Mouse (Mus musculus) cerebral cortex, adult 2 months (tissue): Measurements from ENCODE around the gene Ccdc146.

Experiments used
- WGBS: fragments of 180-500 bp; shearing (Covaris S2); methylation state at CpG from one replicate; pipeline ENCODE4 v1.1.7; 2018; 5-methylcytosine and 5-hydroxymethylcytosine counted together

The Ccdc146 gene

DNA sequence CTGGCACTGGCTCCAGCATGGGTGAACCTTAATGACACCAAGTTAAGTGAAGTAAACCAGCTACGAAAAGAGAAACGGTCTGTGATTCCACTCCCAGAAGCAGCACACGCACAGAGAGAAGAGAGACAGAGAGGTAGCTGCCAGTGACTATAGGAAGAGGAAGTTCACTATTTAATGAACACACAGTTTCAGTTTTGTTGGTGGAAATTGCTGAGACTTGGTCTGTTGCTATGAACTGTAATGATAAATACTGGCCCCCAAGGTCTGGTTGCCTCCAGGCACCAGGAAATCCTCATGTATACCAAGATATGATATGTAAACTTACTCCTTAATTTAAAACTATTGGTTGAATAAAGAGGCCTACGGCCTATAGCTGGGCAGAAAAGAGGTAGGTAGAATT lies 38.0 kb downstream of the Ccdc146 start:
- 85% methylated on average over 4 of the region's 4 CpGs for WGBS

DNA sequence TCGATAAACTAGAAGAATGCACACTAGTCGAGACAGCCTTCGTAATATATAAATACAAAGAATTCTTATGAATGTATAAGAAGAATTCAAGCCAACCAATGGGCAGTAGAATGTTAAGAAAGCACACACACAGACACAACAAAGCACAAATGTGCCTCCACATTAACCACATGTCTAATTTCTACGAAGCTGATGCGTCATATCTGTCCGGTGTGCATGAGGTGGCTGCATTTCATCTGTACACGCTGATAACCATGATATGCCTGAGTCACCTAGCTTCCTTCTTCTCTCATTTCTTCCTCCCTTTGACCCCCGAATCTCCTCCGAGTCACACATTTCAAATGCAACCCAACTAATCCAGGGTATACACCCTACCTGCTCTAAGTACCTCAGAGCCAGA lies 39.5 kb downstream of the Ccdc146 start:
- 94% methylated on average over 9 of the region's 9 CpGs for WGBS

DNA sequence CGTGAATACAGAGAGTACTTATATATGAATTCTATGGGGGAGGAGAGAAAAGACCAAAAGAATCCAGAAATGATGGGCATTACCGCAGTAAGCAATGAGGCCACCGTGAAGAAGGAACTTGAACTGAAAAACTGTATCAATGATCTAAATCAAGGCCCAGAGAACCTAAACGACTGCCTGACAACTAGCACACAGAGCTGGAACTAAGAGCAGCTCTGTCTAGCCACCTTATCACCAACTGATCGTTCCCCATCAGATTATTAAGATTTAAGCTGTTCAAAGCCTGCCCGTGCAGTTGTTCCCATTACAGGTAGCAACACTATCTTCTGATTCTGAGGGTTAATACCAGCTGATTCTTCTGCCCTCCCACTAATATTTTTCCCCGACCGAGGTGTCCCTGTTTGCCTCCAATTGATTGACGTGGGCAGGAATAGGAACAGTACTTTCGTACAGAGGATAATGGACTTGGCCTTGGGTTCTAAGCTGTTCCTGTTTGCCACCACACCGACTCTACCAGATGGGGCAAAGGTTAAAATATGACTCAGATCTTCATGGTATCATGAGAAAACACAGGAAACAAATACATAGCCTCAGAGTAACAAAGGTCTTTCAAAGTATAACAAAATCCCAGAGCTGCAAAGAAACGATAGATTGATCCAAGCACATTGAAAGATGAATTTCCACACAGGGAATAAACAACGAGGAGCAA lies 40.1 kb downstream of the Ccdc146 start:
- WGBS = 81% methylated on average over 13 of the region's 13 CpGs

DNA sequence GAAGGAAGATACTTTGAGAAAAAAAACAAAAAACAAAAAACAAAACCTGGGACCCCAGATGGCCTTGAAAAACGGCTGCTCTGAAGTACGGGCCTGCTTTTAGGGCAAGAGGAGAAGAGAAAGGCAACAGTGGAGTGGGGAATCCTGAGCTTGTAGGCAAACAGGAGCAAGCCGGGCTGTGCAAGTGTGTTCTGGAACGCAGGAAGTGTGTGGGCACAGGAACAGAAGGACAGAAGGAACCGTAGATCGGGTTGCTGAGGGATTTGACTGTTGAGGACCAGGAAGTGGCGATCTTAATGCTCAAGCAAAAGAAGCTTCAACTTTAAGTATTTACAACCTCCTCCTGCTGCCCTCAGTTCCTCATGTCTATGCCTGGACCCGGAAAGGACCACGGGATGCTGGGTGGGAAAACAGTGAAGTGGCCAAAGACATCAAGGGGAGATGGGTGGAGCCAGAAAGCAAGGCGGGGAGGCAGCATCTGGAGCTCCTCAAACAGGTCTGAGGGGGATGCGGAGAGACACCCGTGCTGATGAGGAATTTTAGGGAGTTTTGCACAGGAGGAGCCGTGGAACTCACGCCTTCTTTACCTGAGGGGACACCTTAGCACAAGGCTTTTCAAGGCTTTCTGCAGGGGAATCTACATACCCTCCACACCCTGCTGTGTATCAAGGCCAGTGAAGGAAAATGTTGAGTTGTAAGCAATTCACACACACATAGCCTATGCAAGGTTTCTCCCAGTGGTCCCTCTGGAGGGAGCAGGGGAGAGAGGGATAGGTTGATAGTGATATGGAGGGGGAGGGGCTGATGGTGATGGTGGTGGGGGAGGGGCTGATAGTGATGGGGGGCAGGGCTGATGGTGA lies 40.9 kb downstream of the Ccdc146 start:
- WGBS = 48% methylated on average over 14 of the region's 14 CpGs

DNA sequence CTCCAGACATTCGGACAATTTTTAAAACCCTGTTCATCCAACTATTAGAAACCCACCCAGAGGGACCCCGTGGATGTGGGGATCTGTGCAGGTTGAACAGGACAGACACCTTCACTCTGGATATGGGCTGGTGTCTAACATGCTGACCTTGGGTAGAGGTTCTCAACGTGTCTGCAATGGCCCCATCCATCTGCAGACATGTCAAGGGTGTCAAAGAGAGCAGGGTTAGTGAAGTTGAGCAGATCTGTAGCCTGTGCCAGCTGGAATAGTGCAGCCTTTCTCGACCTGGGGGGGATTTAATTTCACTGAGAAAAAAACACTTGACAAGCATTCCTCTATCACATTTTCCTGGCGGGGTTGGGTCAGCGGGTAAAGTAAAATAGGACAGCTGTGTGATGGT lies 41.8 kb downstream of the Ccdc146 start:
- WGBS = 79% methylated on average over 6 of the region's 6 CpGs

DNA sequence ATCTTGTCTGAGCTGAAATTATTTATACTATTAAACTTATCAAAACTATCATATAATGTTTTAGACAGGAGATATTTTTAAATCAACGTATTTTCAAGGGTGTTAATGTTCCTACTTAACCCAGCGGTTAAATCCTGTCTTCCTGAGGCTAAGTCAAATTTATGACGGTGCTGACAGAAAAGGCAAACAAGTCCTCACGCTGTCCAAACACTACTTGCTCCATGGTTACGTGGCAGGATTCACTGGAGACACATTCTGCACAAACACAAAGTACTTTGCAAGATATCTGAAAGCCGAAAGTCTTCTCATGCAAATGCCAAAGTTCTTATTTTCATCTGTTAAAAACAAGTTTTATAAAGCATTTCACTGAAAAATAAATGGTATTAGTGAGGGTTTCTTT lies 42.5 kb downstream of the Ccdc146 start:
- WGBS = 78% methylated on average over 6 of the region's 6 CpGs

DNA sequence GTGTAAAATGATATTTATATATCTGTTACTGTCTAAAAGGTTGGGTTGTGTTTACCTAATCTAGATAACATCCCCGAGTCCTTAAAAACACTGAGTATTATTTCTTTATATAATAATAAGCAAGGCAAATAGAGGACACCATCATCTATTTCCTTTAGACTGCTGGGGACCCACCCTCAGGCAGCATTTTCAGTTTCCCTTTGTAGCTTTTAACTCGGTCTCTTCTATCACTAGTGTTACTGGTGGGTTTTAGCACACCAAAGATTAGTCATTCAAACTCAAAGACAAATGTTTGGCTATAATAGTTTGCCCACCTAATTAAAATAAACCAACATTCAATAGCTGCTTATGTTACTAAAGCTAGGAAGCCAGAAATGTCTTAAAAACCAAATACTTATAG lies 46.1 kb downstream of the Ccdc146 start:
- 85% methylated on average over 2 of the region's 2 CpGs for WGBS

DNA sequence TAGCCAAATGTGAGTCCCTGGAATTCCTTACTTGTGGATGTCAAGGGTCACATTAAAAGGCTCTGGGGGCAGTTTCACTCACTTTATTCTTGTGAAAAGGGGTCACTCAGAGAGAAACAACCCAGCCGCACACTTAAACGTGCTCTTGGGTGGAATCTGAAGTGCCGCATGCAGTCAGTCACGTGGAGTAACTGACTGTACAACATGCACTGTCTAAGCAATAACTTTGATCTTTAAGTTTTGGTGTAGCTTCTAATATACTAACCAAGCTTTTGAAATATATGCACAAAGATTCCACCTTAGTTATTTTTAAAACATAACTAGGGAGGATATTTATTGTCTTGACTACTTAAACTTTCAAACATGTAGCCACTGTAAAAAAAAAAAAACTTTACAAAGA lies 47.5 kb downstream of the Ccdc146 start:
- WGBS = 91% methylated on average over 4 of the region's 4 CpGs

DNA sequence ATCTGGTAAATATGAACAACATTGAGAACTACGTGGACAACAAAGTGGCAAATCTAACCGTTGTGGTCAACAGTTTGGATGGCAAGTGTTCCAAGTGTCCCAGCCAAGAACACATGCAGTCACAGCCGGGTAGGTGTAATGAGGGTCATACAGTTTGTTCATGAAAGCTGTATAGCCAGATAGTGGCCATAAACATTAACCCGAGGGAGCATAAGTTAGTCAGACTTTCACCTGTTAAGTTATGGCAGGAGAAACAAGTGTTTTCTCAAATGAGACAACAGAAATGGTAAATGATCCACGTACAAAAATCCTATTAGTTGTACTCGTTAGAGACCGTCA lies 51.3 kb downstream of the Ccdc146 start:
- 64% methylated on average over 7 of the region's 7 CpGs for WGBS

DNA sequence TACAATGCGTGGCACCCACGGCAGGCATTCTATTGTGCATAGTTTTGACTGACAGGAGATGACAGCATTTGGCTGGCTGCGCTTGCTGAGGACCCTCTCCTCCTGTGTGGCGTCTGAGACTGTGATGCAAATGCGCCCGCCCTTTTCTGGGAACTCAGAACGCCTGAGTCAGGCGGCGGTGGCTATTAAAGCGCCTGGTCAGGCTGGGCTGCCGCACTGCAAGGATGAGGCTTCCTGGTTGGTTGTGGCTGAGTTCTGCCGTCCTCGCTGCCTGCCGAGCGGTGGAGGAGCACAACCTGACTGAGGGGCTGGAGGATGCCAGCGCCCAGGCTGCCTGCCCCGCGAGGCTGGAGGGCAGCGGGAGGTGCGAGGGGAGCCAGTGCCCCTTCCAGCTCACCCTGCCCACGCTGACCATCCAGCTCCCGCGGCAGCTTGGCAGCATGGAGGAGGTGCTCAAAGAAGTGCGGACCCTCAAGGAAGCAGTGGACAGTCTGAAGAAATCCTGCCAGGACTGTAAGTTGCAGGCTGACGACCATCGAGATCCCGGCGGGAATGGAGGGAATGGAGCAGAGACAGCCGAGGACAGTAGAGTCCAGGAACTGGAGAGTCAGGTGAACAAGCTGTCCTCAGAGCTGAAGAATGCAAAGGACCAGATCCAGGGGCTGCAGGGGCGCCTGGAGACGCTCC lies 51.8 kb downstream of the Ccdc146 start, which contains the start of gene Fgl2:
Gene Fgl2, plus strand, starts transcription at position 150 of the 687 bp plus-strand sequence.
- WGBS = 6% methylated on average over 31 of the region's 31 CpGs

DNA sequence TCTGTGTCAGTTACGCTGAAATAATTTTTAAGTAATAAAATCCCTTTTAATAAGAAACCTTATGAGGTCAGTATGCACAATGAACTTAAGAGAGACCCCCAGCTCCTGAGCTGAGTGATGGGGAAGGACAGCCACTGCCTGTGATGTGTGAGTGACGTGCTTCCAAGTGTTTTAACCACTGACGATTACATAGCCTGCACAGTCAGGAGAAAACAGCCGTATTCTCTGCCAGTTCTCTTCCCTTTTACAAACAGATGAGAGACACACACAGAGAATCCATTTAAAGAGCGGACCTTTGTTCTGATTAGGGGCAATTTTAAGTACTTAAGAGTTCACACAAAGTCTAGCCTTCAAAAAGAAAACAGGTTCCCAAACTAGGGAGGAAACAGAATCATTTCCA lies 52.6 kb downstream of the Ccdc146 start:
- WGBS = 43% methylated on average over 5 of the region's 5 CpGs

DNA sequence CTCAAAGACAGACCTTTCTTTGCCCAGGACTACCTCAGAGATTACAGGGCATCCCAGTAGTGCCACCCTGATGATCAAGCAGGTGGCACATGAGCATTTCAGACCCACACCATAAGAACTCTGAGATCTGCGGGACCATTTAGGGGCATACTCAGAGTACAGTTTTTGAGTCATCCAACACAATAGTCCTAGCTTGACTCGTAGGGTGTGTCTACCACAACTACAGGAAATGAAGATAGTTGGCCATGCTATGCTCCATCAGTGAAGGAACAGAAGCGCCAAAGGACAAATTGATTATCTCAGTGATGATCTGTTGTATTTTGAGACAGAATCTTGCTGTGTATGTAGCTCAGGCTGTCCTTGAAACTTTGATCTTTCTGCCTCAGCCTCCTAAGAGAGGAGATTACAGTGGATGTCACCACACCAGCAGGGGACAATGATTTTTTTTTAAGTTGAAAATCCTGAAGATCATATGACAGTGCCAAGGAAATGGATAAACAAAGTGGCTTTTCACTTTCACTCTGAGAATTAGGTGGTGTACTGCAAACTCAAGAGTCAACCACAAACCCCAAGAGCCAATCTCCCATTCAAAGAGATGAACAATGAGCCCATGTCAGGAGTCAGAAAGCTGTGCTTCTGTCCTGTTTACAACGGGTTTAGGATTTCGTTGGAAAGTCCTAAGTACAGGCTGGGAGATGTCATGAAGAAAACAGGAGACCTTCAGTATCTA lies 54.1 kb downstream of the Ccdc146 start:
- WGBS = 93% methylated on average over 5 of the region's 5 CpGs

DNA sequence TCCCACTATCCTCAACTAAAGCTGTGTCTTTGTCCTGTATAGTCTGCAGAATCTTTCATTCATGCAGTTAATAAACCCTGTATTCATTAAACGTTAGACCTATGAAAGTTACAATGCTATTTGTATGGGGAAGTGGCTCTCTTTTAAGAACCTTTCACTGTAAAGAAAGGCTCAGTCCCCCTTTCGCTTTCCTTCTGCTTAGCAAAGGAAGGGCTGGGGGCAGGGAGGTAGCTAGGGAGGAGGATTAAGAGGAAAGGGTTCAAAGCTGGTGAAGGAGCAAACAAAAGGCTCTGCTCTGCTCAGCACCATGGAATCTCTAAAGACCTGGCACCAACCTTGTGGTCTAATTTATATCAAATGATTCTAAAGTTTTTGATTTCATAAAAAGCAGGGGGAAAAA lies 57.0 kb downstream of the Ccdc146 start:
- 65% methylated on average over 2 of the region's 2 CpGs for WGBS

DNA sequence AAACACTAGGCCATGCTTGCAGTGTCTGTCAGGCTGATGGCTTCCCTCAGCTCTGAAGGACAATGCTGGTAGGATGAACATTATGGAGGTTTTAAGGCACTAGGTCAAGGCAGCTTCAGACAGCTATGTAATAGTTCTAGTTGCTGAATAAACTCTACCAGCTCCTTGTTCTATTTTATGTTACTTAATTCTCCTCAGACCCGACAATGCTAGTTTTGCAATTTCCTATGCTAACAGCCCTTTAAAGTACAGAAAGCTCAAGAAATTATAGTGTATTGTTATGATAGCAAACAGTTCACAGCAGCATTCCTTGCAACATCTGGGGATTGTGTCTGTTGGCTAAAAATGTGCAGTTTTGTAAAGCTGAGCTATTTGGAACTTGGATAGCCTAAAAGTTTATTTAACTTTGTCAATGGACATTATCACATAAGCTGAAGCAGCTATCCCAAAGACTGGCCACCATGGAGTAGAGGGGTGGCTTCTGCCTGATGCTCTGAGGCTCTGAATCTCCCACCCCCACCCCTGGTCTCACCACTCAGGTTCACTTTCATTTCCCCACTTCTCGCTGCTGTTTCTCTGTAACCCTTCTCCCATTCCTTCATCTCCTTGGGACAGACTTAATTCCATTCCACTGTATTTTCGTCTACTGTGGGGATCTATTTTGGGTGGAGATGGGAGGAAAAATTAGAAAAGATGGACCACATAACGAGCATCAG lies 58.0 kb downstream of the Ccdc146 start:
- WGBS = 70% methylated on average over 4 of the region's 4 CpGs

DNA sequence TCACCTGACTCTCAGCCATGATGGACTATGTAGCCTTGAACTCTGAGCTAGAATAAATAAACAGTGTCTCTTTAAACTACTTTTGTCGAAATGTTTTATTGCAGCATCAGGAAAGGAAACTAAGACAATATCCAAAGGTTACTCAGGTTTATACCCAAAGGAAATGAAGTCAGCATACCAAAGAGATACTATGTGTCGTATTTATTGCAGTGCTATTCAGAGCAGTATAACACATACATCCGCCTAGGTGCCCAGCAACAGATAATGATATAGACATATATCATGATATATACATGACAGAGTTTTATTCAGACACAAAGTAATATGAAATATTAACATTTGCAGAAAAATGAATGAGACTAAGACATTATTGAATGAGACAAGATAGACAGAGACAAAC lies 61.1 kb downstream of the Ccdc146 start:
- WGBS = 91% methylated on average over 3 of the region's 3 CpGs

DNA sequence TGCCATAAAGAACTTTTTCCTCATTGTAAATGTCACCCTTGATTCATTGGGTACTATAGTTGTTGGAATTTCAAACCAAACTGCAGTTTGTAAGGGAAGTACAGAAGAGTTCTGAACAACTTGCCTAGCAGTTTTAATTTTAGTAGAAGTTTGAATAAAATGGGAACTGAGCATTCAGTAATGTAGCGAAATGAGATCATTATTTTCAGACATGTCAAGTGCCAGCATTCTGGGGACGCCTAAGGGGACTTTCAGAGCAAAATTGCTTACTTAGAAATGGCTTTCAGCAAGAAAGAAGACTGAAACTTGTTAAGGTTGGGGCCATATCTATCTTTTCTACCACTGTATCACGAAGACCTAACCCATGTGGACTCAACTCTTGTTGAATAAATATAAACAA lies 65.8 kb downstream of the Ccdc146 start:
- WGBS = 71% methylated on average over 3 of the region's 3 CpGs

DNA sequence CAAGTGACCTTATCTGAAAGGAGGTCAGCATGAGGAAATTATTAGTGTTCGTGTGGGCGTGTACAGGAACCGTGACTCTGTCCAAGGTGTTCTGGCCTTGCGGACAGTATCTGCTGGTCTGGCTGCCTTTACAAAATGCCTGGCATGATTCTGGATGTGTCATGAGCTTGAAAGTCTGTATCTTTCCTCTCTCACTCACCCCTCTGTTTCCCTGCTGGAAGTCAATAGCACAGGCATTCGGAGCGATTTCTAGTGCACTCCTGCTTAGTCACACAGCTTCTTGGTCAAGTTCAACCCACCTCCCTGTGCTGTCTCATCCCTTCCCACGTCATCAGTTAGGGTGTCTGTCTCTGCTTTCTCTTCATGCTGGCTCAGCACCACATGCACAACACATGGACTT lies 76.1 kb downstream of the Ccdc146 start:
- 77% methylated on average over 7 of the region's 7 CpGs for WGBS

DNA sequence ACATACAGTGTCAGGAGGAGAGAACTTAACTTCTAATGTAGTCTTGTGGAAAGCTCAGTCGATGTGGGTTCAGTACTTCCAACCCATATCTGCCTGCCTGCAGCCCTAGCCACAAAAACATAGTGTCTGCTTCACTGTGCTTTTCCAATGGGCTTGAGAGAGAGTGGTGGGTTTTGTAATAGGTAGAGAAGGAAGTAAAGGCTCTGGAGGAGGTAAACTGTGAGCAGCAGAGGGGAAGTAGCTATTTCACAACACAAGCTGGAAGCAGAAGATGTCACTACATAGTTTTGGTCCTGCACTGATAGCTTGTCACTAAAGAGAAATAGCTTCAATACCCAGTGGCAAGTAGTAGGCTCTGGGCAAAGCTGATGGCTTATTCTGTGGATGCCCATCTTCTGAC lies 92.4 kb downstream of the Ccdc146 start:
- WGBS = 71% methylated on average over 1 of the region's 1 CpGs

DNA sequence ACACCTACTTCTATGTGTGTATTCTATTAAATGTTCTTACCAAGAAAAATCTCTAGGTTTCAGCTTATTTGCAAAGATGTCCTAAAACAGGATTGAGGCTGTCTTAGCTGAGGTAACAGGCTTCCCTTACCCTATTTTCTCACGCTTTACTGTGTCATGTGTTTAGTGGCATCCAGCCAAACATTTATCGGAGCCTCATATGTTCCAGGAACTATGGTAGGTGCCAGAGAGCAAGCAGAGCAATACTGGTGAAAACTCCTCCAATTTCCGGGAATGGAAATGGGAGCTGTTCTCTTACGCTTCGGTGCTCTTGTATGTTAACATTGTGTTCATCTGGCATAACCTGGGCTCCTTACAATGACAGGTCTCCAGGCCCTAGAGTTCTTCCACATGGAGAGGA lies 92.8 kb downstream of the Ccdc146 start:
- 51% methylated on average over 5 of the region's 5 CpGs for WGBS

DNA sequence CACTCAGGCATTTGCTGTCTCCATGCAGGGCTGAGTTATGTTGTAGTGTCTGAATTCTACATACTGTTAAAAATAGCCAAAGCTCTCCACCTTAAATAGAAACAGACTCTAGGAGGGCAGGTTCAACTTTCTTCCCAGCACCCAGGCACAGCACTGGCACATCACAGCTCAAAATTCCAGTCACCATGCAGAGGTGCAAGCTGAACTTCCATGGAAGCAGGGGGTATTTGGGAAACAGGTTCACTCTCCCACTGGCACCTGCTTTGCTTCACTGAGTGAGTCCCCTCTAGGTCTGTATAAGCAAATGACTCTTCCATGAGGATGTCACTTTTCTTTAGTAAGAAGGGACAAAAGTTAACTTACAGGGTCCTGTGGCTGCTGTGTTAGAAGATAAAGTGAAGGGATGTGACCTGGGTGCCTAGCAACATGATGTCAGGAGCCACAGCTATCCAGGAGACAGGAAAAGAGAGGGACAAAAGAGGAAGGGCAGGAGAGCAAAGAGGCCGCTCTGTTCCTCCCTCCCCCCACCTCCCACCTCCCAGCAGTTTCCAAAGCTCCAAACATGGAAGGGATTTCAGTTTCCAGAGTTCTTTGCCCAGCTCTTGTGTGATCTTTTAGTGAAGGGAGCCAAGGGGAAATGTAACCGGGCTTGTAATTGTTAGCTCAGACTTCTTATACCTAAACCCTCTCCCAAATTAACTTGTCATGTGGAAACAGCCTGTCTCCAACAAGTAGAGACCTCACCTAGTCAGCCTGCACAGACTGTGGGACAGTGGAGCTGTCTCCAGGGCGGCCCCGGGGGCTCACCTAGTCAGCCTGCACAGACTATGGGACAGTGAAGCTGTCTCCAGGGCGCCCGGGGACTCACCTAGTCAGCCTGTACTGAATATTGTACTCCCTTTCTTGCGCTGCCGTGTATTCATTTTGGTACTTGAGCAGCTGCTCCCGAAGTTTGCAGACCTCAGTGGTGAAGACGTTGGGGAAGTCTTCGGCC lies 94.5 kb downstream of the Ccdc146 start:
- 48% methylated on average over 11 of the region's 11 CpGs for whole genome bisulfite sequencing
